11 mouse cellular contexts compared by ENCODE assay signal in genomic region chr14:7567890-7568289, GRCm38 (mm10). TPM values are rescaled to one million over a fixed set of nuclear protein-coding genes. Genes with fewer than 3 reads are reported as not detected.
DNase-seq lines count a peak whose midpoint lies in the region; ATAC-seq and TF ChIP-seq lines count a peak whose summit lies in the region.
"Not testable (repeated sequence)": the region's sequence is repeated elsewhere in the genome, so short reads cannot be mapped to it uniquely, and the experiment has no call there.
"Had no signal": no experiment of that assay in that cellular context is flagged by ENCODE, and none has a peak within 500 bp of the region (broad histone marks: within the 10 kb centered on the region; RNA-seq: fewer than 3 reads in every experiment).

No protein-coding gene starts in this region.

- TF ChIP-seq CTCF in hindbrain, postnatal 0 days (IDR thresholded peaks at IDR 0.05; ENCODE audit: low read depth); left cerebral cortex, adult 2 months (IDR thresholded peaks at IDR 0.05): not testable (repeated sequence)

- H3K4me2 ChIP-seq in embryonic facial prominence, embryonic 15.5 days (replicated peaks): peak overlapping the region; percentile 69
- H3K4me2 ChIP-seq in hindbrain, postnatal 0 days (ENCODE audit: low read depth, low read length): peak overlapping the region; percentile 47; the same call in 1 of the 2 replicates
- H3K4me2 ChIP-seq in lung, embryonic 15.5 days: peak overlapping the region; percentile 71
- H3K4me2 ChIP-seq in neural tube, embryonic 15.5 days: peak overlapping the region; percentile 68

- not testable (repeated sequence) for H3K27me3 ChIP-seq in embryonic facial prominence, embryonic 15.5 days; heart, embryonic 10.5 days (ENCODE audit: insufficient read depth, poor library complexity, severe bottlenecking); hindbrain, postnatal 0 days (ENCODE audit: insufficient read depth, low read length); lung, embryonic 15.5 days; neural tube, embryonic 15.5 days (replicated peaks)

- intact Hi-C loops in left cerebral cortex, adult 2 months (cut with DNase I): not testable (repeated sequence)

- not testable (repeated sequence) for ATAC-seq in embryonic facial prominence, embryonic 15.5 days (ENCODE audit: insufficient number of reproducible peaks, low FRiP score, low TSS enrichment, low read depth); hindbrain, postnatal 0 days; lung, embryonic 15.5 days (ENCODE audit: borderline replicate concordance, extremely low read depth, low FRiP score, low TSS enrichment)
- peak; percentile 68; the same call in 1 of the 2 replicates for ATAC-seq in neural tube, embryonic 15.5 days (ENCODE audit: low FRiP score)

- H3K4me1 ChIP-seq in embryonic facial prominence, embryonic 15.5 days; heart, embryonic 10.5 days; hindbrain, postnatal 0 days (ENCODE audit: insufficient read depth, low read length); lung, embryonic 15.5 days; neural tube, embryonic 15.5 days: not testable (repeated sequence)

- H3K4me3 ChIP-seq in embryonic facial prominence, embryonic 15.5 days (replicated peaks): peak overlapping the region; percentile 40
- H3K4me3 ChIP-seq in heart, embryonic 10.5 days: peak overlapping the region; percentile 53
- peak overlapping the region; percentile 34 for H3K4me3 ChIP-seq in hindbrain, postnatal 0 days (ENCODE audit: low read length)
- peak overlapping the region; percentile 42 for H3K4me3 ChIP-seq in left cerebral cortex, adult 2 months
- peak overlapping the region; percentile 38 for H3K4me3 ChIP-seq in lung, embryonic 15.5 days
- H3K4me3 ChIP-seq in neural tube, embryonic 15.5 days (replicated peaks): peak overlapping the region; percentile 50

- under 1% methylated on average over 19 of the region's 27 CpGs for WGBS in embryonic facial prominence, embryonic 15.5 days
- WGBS in heart, embryonic 10.5 days: 1% methylated on average over 20 of the region's 27 CpGs
- WGBS in hindbrain, postnatal 0 days: under 1% methylated on average over 23 of the region's 27 CpGs
- WGBS in lung, embryonic 15.5 days: 1% methylated on average over 21 of the region's 27 CpGs
- 0% methylated on average over 21 of the region's 27 CpGs for WGBS in neural tube, embryonic 15.5 days

- DNase-seq in CD4-positive helper T cell, adult 2 months (ENCODE audit: low read depth, low spot score): peak; percentile 0
- DNase-seq in cerebellum, adult 11-12 months: peak; percentile 27
- DNase-seq in heart, embryonic 10.5 days (ENCODE audit: low spot score): peak; percentile 62
- DNase-seq in hindbrain, postnatal 0 days (ENCODE audit: low spot score): peak; percentile 0
- peak; percentile 5 to 8 for DNase-seq in left cerebral cortex, adult 2 months (ENCODE audit: extremely low spot score in 1 of 2, low spot score in 2 of 2)

- H3K27ac ChIP-seq in embryonic facial prominence, embryonic 15.5 days (replicated peaks); heart, embryonic 10.5 days; hindbrain, postnatal 0 days; left cerebral cortex, adult 2 months; lung, embryonic 15.5 days; neural tube, embryonic 15.5 days (replicated peaks): not testable (repeated sequence)

- H3K9ac ChIP-seq in embryonic facial prominence, embryonic 15.5 days; hindbrain, postnatal 0 days (replicated peaks; ENCODE audit: low read length); lung, embryonic 15.5 days: not testable (repeated sequence)
- H3K9ac ChIP-seq in neural tube, embryonic 15.5 days (replicated peaks): peak overlapping the region; percentile 52; the same call in 1 of the 2 replicates

- H3K36me3 ChIP-seq in embryonic facial prominence, embryonic 15.5 days; heart, embryonic 10.5 days; hindbrain, postnatal 0 days (ENCODE audit: insufficient read depth, low read length); lung, embryonic 15.5 days; neural tube, embryonic 15.5 days: not testable (repeated sequence)

- H3K9me3 ChIP-seq in embryonic facial prominence, embryonic 15.5 days (replicated peaks); heart, embryonic 10.5 days; hindbrain, postnatal 0 days (ENCODE audit: low read length); lung, embryonic 15.5 days; neural tube, embryonic 15.5 days (replicated peaks): not testable (repeated sequence)

RNA-seq across cellular contexts. Expression of gene Gm3558, which starts 0.5 kb away (rescaled TPM):
- polyA plus RNA-seq in embryonic facial prominence, embryonic 15.5 days (2015; fragmentation: Nextera tagmentation; extraction: Ambion mirVana): 0.18 and 0.40 TPM in 2 replicates
- polyA plus RNA-seq in heart, embryonic 10.5 days (2016; fragmentation: Nextera tagmentation; extraction: Ambion mirVana): 0.23 and 0.63 TPM in 2 replicates
- 2.8 and 3.3 TPM in 2 replicates for total RNA-seq in hindbrain, postnatal 0 days (2014; rRNA removed)
- polyA plus RNA-seq in hindbrain, postnatal 0 days (2015; fragmentation: Nextera tagmentation; extraction: Ambion mirVana): 6.2 and 6.4 TPM in 2 replicates
- total RNA-seq in left cerebral cortex, adult 2 months (2021): 1 to 10 TPM; 5.2 TPM
- 0.15 and 0.31 TPM in 2 replicates for polyA plus RNA-seq in lung, embryonic 15.5 days (2015; fragmentation: Nextera tagmentation; extraction: Ambion mirVana)
- 6.4 and 7.1 TPM in 2 replicates for polyA plus RNA-seq in neural tube, embryonic 15.5 days (2015; fragmentation: Nextera tagmentation; extraction: Ambion mirVana)
- polyA plus RNA-seq: large intestine, adult 2 months had no signal

RNA-seq across cellular contexts. Expression of gene Gm10338, which starts 27.5 kb away (rescaled TPM):
- polyA plus RNA-seq in embryonic facial prominence, embryonic 15.5 days (2015; fragmentation: Nextera tagmentation; extraction: Ambion mirVana): not detected in 2 replicates
- not detected in 2 replicates for polyA plus RNA-seq in heart, embryonic 10.5 days (2016; fragmentation: Nextera tagmentation; extraction: Ambion mirVana)
- not detected in 2 replicates for total RNA-seq in hindbrain, postnatal 0 days (2014; rRNA removed)
- not detected in 2 replicates for polyA plus RNA-seq in hindbrain, postnatal 0 days (2015; fragmentation: Nextera tagmentation; extraction: Ambion mirVana)
- not detected for total RNA-seq in left cerebral cortex, adult 2 months (2021)
- not detected in 2 replicates for polyA plus RNA-seq in lung, embryonic 15.5 days (2015; fragmentation: Nextera tagmentation; extraction: Ambion mirVana)
- not detected in 2 replicates for polyA plus RNA-seq in neural tube, embryonic 15.5 days (2015; fragmentation: Nextera tagmentation; extraction: Ambion mirVana)
- total RNA-seq: granulocyte monocyte progenitor cell, adult 5-6 weeks; left cerebral cortex, postnatal 36 days had no signal
- polyA plus RNA-seq: large intestine, adult 2 months had no signal

Comparison
In these comparisons a context has a peak if more than half of its experiments do, and no peak if none do; other contexts are left out.
1. DNase-seq: peak in every context shown above with its lines; median percentile 62 in heart, embryonic 10.5 days; 27 in cerebellum, adult 11-12 months; 6 in left cerebral cortex, adult 2 months; 0 in CD4-positive helper T cell, adult 2 months; 0 in hindbrain, postnatal 0 days.